Mouse (Mus musculus) left cerebral cortex, postnatal 4 days (tissue): ENCODE measurements around the gene Pgf. TPM values are rescaled to one million over a fixed set of nuclear protein-coding genes. Genes with fewer than 3 reads are reported as not detected.
"Not testable (repeated sequence)": the region's sequence is repeated elsewhere in the genome, so short reads cannot be mapped to it uniquely, and the experiment has no call there.

ENCODE experiments used
- DNase-seq: peaks from one replicate; pipeline ENCODE4 v3.0.0-alpha.2; 2022
- intact Hi-C: fragments of 180-260 bp; cut with DNase I; formaldehyde crosslinking; loops from one replicate; pipeline ENCODE4 v1.15.1; 2025
- total RNA-seq, 2 experiments: library from RNA; stranded (reverse); gene quantifications; 2 replicates each; pipeline ENCODE4 v1.2.3; 2021

The Pgf gene
- total RNA-seq, 2 experiments from 2014 or later: 5.1 to 6.4 TPM

DNA sequence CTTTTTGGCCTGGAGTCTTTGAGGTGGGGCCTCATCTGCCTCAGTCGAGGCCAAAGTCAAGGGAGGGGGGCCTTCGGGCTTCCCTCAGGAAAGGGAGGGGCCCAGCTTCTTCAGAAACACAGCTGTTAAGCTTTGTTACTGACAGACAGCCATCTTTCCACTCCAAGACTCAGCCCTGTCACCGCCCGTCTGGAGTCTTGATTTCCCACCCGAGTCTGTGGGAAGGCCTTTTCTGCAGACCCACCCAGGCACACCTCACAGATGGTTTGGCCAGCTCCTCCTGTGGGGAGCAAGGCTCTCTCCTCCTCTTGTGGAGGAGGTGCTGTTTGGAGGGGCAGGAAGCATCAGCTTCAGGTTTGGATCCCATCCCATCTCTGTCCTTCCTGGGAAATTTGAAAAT is 18.0 kb downstream of the Pgf start:
- DNase-seq: no peak
- intact Hi-C loops: no loop called here

- no peak for DNase-seq
- intact Hi-C loops: no loop called here
Observed at GRCm38 (mm10) chr12:85158801-85159200, 18.8 kb downstream of the Pgf start.

DNA sequence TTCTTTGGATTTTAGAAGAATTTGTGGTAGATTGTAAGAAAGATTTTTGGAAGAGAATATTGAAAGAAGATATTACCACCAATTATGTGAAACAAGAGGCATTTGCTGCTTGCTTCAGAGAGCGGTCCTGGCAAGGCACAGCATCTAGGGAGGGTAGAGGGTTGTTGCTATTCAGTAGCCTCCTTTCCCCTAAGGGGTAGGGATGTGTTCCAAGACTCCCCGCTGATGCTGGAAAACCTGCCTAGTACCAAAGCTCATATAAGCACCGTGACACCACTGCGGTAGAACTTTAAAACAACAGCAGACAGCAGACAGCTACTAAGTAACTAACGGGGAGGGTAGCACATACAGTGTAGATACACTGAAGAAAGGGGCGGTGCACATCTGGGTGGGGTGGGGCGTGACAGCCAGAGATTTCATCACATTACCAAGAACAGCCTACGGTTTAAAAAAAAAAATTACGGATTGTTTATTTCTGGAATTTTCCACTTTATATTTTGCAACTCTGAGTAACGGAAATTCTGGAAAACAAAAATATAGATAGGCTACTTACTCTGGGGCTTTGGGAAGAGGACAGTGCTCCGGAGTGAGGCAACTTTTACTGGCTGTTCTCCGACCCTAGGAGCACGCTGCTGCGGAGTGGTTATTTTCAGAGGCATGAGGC is 19.7 kb downstream of the Pgf start:
- intact Hi-C loops: no loop called here
- DNase-seq: no peak

GRCm38 (mm10) chr12:85156324-85156723 is 21.3 kb downstream of the Pgf start:
- DNase-seq: no peak
- intact Hi-C loops: no loop called here

DNA sequence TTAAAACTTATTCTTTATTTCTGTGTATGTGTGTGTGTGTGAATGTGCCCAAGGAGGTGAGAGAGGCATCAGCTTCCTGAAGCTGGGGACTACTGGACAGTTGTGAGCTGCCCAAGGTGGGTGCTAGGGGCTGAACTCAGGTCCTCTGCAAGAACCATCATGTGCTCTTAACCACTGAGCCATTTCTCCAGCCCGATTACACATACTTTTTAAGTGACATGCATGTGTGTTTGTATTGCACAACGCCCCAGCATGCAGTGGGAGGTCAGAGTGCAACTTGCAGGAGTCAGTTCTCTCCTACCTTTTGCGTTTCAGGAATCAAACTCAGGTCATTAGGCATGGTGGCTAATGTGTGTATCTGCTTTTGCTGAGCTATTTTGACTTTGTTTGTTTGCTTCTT is 24.6 kb downstream of the Pgf start:
- intact Hi-C loops: no loop called here
- no peak for DNase-seq

DNA sequence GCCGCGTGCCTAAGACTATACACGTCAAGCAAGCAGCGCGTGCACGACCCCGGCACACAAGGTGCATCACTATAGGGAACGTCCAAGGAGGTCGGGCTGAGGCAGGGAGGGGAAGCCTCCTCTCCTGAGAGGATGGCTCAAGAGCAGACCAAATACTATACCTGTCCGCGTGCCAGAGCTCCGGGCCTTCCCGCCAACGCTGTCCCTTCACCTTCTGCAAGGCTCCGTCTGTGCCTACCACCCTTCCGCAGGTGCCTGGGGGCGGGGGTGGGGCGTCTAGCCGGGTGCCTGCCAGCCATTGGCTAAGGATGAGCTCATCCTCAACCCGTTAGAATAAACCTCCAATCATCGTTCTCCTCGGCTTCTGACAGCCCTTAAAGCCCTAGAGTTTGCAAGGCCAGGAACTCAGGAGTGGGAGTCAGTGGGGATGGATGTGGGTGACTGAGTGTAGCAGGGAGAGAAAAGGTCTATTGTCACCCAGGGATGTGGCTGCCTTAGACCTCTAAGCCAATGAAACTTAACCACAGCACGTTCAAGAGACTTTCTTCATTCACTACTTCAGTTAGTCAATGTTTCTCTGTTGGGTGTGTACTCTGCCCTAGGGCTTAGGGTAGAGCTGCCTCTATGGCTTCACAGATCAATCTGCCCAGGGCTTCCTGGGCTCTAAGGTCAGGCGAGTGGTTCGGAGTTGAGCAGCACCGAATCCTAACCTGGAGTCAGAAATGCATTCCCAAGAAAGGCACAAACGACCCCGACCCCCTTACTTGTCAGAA is 26.4 kb downstream of the Pgf start, which contains the start of gene Rps6kl1:
Gene Rps6kl1, minus strand, starts transcription at position 263 of the 773 bp plus-strand sequence.
- intact Hi-C loops: no loop called here
- DNase-seq: peak; percentile 76

- DNase-seq: no peak
- intact Hi-C loops: no loop called here
Observed at GRCm38 (mm10) chr12:85150321-85151001, 27.1 kb downstream of the Pgf start.

- no peak for DNase-seq
- intact Hi-C loops: no loop called here
Observed at GRCm38 (mm10) chr12:85146881-85147280, 30.7 kb downstream of the Pgf start.

DNA sequence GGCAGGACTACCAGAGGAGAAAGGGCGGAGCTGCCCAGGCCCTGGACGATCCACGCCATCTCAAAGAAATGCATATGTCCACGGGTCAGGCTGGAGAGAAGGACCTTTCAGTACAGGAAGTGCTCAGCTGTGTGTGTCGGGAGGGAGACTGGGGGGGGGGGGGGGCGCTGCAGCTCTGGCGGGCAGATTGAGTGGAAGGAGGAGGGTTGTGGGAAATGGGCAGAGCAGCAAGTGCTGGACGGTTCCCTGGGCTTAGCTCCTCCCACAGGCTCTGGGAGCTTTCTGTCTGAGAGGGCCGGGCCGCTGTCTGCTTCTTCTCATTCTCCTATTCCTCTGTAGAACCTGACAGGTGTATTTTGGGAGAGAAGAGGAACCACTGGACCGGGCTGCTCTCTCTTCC is 31.2 kb downstream of the Pgf start:
- DNase-seq: peak; percentile 30
- intact Hi-C loops: no loop called here

- intact Hi-C loops: no loop called here
- DNase-seq: peak; percentile 85
Observed at GRCm38 (mm10) chr12:85145630-85146029, 32.0 kb downstream of the Pgf start.

DNA sequence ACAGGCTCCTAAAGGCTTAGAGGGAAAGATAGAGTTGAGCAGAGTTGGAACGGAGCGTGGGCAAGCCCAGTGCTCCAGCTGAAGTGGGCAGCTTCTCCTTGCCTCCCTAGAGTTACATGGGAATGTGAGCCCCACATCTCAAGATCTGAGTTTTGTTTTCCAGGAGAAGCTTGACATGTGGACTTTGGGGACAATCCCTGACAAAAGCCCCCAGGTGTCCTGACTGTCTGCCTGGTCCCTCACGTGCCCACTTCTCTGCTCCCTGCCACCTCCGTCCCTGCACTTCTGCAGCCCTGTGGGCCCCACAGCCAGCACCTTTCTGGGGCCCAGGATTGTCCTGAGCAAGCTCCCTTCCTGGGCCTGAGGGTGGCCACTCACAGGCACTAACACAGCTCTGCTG is 32.8 kb downstream of the Pgf start:
- DNase-seq: no peak
- intact Hi-C loops: loop anchor here (5.0 kb wide), 1 partner anchor 142 kb away; the partner anchor contains the start of genes Acyp1 and Zc2hc1c

GRCm38 (mm10) chr12:85144276-85144675 is 33.3 kb downstream of the Pgf start:
- DNase-seq: not testable (repeated sequence)
- intact Hi-C loops: loop anchor here (5.0 kb wide), 1 partner anchor 143 kb away; the partner anchor contains the start of genes Acyp1 and Zc2hc1c

GRCm38 (mm10) chr12:85142803-85143202 is 34.8 kb downstream of the Pgf start:
- DNase-seq: peak; percentile 91
- intact Hi-C loops: loop anchor here (1.0 to 5.0 kb wide), 2 partner anchors 144 to 162 kb away; partner anchors contain the start of genes Acyp1 and Zc2hc1c

DNA sequence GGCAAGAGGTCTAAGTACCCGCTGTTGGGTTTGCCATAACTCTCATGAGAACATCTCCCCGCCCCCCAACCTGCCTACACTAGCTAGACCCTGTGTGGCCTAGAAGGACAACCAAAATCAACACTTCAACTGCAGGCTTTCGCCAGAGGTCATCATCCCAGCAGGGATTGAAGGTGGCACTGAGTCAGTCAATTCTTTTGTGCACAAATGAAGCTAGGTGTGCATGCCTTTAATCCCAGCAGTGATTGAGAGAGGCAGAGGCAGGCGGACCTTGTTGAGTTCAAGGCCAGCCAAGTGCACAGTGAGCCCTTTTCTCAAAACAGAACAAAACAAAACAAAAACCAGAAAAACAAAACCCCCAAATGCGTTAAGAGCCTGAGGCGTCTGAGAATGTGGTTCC is 36.5 kb downstream of the Pgf start:
- no peak for DNase-seq
- intact Hi-C loops: loop anchor here (5.0 kb wide), 1 partner anchor 146 kb away; the partner anchor contains the start of genes Acyp1 and Zc2hc1c

- DNase-seq: no peak
- intact Hi-C loops: loop anchor here (5.0 kb wide), 1 partner anchor 147 kb away; the partner anchor contains the start of genes Acyp1 and Zc2hc1c
Observed at GRCm38 (mm10) chr12:85140036-85140701, 37.4 kb downstream of the Pgf start.

DNA sequence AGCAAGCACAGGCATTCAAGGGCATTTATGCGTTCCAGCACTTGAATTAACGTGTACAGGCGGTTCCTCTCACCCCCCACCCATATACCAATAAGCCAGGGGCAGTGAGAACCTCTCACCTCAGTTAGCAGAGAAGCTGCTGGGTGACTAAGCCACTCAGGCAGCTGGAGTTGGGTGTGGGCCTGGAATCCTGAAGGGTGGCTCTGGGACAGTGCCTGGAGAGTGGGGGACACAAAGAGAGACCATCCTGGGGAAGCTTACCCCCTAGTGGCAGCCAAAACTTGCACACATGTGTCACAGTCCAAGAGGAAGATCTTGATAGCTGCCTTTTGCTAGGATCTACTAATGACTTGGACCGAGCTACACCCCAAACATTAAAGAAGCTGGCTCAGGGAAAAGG is 41.0 kb downstream of the Pgf start:
- no peak for DNase-seq
- intact Hi-C loops: no loop called here

GRCm38 (mm10) chr12:85135513-85136470 is 41.8 kb downstream of the Pgf start:
- intact Hi-C loops: no loop called here

DNA sequence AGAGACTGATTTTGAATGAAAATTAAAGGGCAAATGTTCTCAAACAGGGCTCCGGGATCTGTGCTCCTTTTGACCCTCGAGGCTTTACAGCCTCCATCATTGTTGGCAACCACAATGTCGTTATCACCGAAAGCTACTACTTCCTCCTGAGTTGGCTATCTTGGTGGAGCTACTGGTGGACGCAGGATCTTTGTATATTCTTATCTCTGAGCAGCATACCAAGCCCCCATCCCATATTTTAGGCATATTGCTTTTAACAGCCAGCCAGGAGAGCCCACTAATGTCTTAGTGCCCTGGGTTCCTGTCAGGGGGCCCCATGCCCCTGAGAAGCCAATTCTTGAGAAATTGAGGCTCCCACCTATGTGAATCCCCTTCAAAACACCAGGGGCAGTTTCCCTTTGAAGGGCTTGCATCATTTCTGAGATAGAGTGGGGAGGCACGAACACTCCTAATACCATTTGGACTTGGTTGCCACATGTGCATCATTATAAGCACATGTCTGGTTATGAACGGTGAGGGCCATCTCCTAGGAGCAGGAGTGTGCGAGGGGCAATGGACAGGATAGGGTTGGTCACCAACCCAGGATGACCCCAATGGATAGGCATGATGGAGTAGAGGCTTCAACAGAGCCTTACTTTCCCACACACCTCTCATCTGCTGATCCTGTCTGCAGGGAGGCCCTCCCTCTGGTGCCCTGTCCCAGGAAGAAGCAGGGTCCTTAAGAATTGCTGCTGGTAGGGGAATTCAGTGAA is 43.4 kb downstream of the Pgf start:
- no peak for DNase-seq

More at GRCm38 (mm10) chr12:85135513-85136470, 41.8 kb downstream of the Pgf start:
- DNase-seq: peak; percentile 33

DNA sequence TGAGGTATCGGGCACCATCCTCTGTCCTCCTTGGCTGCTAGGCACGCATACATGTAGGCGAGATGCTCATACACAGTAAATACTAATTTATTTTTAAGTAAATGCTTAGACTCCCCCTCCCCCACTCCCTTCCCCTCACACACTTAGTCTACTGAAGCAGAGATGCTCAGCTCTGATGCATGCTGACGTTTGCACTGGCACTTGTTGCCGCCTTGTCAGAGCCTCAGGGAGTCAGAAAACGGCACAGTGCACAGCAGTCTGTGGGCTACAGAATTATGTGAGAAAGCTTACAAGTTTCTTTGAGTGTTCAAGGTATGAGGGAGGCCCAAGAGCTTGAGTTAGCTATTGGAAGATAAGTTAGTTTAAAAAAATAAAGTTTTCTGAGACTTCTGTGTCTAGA is 46.2 kb downstream of the Pgf start:
- intact Hi-C loops: no loop called here
- DNase-seq: no peak

More for the DNA sequence above, 43.4 kb downstream of the Pgf start:
- intact Hi-C loops: no loop called here
